Mouse (Mus musculus): ENCODE results near the gene Drc7.

Drc7 gene

DNA sequence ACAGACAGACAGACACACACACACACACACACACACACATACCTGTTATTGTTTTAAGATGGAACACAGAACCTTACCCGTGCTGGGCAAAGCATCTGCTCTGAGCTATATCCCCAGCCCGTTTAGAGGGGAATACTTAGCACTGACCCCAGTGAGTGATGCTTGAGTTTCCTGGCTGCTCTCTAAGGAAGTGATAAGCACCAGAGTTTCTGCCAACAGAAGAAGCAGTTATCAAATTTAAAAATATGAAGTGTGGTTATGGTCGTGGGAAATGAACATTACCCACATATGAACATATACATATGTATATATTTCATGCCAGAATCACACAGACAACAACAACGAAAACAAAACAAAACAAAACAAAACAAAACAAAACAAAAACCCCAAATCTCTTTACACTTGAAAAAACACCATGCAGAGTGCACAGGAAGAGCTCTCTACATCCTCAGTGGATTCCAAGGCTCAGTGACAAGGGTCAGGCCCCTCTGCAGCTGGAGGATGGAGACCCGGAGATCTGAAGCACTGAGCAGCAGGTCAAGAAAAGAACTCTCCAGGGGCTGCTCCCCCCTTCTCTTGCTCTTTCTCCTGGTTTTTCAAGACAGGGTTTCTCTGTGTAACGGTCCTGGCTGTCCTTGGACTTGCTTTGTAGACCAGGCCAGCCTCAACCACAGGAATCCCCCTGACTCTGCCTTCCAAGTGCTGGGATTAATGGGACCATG is 5.1 kb downstream of the Drc7 start:
- ATAC-seq (ENCODE audit: low TSS enrichment): no peak

DNA sequence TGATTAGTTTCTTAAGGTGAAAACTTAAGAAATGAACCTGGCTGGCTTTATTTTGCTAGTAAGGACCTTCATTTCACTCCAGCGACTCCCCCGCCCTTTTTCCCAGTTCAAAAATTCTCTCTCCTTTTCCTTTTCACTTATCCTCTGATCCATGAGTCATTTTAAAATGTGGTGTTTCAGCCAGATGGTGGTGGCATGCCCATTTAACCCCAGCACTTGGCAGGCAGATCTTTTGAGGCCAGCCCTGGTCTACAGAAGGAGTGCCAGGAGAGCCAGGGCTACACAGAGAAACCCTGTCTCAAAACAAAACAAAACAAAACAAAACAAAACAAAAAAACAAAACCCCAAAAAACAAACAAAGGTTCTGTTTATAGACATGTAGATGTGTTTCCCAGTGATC is 9.6 kb downstream of the Drc7 start:
- no peak for ATAC-seq (ENCODE audit: low TSS enrichment)

DNA sequence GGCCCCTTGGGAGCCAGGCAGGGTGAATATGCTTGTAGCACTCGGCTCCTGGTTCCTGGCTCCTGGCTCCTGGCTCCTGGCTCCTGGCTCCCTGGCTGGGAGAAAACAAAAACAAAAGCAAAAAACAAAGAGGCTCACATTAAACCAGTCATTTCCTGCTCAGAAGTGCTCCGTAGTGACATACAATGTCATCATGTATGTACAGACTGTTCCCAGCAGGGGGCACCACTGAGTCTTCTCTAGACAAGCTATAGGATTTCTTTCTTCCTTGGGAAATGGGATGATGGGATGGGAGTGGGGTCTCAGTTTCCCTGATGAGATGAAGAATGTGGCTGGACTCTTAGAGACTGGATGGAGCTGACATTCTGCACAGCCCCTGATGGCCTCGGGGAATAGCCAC is 12.7 kb downstream of the Drc7 start:
- no peak for ATAC-seq (ENCODE audit: low TSS enrichment)

DNA sequence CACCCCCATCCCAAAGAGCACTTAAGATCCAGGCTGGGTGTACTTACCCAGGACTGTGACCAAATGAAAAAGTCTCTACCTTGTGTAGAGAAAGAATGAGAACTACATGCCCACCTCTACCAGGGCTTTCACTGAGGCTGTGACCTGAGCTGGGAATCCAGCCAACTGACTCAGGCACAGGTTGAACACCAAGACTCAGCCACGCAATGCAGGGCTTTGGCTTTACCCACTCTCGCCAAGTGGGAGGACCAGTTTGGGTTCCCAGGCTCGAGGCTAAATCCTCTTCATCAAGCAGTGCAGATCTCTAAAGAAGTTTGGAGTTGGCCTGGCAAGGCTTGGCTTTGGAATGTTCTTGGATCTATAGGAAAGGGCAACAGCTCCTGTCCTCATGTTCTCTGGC is 20.6 kb downstream of the Drc7 start:
- ATAC-seq (ENCODE audit: low TSS enrichment): no peak

DNA sequence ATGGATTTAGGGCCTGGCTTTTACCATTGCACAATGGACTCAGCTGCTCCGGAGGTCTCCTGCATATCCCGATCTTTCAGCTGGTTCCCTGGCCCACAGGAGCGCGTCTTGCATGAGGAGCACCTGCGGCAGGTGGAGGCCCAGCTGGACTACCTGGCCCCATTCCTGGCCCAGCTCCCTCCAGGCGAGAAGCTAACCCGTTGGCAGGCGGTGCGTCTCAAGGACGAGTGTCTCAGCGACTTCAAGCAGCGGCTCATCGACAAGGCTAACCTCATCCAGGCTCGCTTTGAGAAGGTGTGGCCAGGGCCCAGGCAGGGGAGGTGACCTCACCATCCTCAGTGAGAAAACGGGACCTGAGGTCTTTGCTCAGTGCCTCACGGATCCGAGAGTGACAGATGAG is 21.2 kb downstream of the Drc7 start:
- no peak for ATAC-seq (ENCODE audit: low TSS enrichment)

DNA sequence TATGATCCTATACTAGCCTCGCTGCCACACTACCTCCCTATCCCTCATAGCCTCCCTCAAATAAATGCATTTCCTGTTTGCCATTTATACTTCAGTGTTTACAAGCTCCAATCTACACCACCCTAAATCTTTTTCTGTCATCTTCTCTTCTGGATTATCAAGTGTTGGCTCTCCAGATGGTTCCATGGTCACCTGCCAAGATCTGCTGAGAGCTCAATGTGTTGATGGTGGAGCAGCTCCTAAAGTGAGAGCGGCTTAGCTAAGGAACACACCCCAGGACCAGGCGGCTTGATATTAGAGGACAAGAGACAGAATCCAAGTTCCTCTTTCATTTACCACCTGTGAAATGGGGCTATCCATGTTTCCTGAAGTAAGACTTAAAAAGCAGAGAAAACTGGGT is 23.2 kb downstream of the Drc7 start:
- no peak for ATAC-seq (ENCODE audit: low TSS enrichment)

DNA sequence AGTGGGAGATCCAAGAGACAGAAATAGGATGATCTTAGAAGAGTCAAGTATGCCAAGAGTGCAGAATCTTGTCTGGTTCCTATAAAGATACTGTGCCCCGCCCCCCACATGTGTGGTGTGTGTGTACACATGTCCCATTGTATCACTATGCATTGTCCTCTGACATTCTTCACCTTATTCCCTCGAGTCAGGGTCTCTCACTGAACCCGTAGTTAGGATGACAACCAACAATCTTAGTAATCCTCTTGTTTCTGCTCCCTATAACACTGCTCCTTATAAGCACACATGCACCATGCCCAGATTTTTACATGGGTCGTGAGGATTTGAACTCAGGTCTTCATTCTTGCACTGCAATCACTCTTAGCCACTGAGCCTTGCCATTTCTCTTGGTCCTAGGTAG is 24.4 kb downstream of the Drc7 start:
- ATAC-seq (ENCODE audit: low TSS enrichment): no peak

DNA sequence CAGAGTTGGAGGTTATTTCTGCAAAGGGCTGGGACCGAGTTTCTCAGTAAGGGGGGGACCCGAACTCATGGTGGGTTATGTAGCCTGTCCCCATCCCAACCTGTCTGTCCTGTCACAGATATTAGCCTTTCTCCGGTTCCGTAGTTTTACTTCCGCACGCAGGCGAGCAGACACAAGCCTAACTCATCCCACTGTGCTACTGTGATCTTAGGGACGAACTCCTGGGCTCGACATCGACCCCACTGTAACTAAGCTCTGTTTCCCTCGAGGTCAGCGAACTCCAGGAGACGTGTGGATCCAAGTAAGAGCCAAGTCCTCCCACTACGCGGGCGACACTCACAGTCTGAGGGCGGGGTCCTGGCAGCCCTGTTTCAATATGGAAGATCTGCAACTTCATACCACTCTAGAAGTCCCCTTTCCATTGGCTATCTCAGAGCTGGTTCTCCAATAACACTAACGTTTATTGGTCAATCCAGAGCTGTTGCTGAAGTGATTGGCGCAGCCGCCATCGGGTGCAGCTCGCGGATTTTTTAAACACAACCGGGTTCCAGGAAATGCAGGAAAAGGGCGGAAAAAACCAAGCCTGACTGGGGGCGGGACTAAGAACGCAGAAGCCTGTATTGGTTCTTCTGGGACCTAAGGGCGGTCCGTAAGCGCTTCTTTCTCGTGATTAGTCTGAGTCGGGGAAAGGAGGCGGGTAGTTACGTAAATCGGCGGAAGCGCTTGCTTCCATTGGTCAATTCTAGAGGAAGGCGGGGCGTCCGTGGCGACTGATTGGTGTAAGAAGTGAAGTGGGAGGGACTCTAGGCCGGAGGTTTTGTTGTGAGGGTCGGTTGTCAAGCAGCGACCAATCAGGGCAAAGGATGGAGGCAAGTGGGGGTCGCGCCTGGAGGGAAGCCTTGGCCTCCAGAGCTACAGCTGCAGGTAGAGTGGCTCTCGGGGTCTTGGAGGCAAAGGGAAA is 25.8 kb downstream of the Drc7 start, which contains the start of gene Katnb1:
Gene Katnb1, plus strand, starts transcription at position 806 of the 961 bp plus-strand sequence.
- peak; percentile 92 for ATAC-seq (ENCODE audit: low TSS enrichment)

DNA sequence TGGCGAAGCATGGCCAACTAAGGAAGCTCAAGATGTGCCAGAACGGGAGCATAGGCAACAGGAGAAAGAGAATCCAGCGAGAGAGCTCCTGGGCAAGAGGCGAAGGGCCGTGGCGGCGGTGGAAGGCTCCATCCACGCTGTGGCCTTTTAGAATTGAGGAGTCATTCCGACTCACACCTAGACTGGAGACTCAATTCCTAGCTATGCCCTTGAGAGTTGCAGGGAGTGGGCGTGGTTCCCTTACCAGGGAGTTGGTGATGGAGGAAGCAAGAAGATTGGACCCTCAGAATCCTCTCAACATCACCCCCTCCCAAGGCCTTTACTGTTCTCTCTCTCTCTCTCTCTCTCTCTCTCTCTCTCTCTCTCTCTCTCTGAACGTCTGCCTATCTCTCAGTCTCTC is 26.7 kb downstream of the Drc7 start:
- no peak for ATAC-seq (ENCODE audit: low TSS enrichment)

DNA sequence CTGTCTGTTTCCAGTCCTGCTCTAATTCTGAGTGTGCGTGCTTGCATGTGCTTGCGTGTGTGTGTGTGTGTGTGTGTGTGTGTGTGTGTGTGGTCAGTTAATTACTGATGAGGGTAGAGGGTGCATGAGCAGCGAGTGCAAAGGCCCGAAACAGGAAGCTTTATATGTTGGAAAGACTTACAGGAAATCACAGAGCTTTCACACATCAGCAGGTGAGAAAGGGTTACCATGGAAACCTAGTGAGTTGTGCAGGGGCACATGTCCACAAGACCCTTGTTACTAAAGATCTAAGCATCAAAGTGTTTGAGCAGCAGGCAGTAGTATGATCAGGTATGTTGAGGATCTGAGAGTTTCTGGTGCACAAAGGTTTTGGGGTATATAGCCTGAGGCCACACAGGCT is 29.4 kb downstream of the Drc7 start:
- ATAC-seq (ENCODE audit: low TSS enrichment): no peak

DNA sequence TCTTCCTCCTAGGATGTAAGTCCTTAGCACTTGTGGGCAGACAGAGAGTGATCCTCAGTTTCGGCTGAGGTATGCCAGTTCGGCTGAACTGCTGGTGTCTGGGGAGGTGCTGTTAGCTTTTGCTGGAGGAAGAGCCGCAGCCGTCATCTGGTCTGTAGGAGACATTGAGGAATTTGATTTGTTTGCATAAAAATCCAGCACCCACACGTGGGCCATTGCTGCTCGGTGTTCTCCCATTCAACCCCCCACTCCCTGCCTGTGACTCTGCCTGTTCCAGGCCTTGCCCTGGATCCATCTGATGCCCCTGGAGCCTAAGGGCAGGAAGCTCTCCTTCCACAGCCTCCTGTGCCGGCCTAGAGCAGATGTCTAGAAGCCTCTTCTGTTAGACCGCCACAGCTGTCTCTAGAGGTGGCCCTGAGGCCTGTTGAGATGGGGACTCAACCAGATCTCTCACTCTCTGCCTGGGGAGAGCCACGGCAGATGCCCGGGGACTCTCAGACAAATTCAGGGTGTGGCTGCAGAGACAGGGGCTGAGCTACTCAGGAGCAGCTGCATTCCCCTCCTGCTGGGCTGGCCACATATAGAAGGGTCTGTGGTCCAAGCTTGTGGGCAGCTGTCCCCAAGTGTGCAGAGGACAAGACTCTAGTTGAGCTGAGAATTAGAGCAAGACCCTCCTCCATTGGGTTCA is 30.0 kb downstream of the Drc7 start:
- ATAC-seq (ENCODE audit: low TSS enrichment): no peak

DNA sequence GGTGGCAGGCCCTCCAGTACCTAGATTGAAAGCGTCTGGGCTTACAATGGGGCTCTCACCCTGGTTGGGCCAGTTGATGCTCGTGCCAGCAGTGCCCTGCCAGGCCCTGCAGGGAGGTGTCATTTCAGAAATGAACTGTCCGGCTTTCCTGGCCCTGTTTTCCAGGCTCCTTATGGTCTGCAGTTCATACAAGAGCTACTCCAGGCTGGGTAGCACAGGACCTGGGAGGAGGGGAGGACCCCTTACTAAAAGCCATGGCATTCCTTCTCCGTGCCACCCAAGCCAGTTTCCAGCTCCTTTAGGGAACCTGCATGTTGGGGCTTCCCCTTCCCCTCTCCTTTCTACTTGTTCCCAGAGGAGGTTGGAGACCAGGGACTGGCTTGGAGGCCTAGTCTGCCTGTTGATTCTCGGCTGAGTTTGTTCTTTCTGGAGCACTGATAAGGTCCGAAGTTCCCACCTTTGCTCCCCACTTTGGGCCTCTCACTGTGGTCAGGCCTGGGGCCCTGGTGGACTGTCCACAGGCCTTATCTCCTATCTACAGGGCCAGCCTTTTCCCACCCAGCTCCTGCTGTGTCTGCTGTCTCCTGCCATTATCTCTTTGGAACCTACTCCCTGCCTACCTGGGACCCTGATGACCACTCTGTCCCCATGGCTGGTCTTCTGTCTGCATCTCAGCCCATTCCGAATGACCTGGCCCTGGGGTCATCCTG is 30.7 kb downstream of the Drc7 start:
- ATAC-seq (ENCODE audit: low TSS enrichment): no peak

DNA sequence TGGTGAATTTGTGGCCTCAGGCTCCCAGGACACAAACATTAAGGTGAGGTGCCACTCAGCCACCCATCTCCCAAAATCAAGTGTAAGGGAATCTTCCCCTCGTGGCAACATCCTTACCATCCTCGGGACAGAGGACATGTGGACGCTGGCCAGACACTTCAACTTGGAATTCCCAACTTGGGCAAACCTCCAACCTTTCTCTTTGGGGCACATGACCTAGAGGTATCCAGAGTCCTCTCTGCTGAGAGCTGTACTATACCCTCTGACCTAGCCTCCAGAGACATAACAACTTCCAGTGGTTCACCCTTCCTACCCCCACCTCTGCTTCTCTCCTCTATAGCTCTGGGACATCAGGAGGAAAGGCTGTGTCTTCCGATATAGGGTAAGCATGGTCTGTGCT is 38.7 kb downstream of the Drc7 start:
- ATAC-seq (ENCODE audit: low TSS enrichment): no peak

DNA sequence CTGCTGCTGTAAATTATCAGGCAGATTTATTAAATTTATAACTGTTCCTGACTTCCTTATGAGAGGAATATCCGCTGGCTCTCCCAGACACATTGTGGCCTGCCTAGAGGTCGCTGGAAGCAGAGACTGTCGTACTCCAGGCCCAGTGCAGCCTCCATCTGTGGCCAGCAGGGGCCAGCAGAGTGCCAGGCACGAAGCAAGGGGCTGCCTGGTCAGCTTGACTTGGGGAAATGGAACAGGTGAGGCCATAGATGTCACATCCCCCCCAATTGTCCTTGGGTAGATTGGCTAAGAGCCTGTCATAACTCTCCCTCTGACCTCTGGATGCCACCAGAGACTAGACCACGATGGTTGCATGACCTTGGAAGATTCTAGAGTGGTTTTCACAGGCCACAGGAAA is 44.1 kb downstream of the Drc7 start:
- ATAC-seq (ENCODE audit: low TSS enrichment): peak; percentile 75

DNA sequence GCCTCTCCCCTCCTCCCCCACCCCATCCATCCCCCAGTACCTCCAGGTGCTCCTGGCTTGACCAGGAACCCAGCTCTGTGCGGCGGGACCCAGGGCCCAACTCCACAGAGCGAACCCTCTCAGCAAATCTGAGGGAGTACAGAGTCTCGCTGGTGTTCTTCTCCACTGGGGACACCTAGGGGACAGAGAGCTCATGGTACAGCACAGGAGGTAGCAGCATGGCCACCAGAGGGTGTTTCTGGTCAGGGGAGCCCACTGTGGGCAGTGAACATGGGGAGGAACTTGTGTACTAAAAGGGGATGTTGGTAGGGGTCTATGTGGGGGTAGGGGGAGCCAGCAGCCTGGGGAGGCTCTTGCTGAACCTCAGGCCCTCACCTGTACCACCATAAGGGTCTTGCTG is 47.1 kb downstream of the Drc7 start:
- no peak for ATAC-seq (ENCODE audit: low TSS enrichment)

DNA sequence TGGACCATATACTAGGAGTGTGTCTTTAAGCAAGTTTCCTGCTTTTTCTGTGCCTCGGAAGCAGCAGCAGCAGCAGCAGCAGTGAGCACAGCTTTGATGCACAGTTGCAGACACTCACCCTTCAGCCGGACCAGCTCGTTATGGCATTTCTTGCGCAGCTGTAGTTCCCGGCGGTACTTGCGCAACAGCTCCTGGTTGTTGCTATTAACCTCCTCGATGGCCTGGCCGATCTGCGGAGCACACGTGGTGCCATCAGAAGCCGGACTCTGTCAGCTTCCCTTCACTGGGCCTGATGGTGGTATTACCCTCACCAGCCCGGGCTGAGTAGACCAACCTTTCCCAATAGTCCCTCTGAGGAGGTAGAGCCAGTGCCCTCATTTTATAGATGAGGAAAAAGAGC is 52.4 kb downstream of the Drc7 start:
- no peak for ATAC-seq (ENCODE audit: low TSS enrichment)

DNA sequence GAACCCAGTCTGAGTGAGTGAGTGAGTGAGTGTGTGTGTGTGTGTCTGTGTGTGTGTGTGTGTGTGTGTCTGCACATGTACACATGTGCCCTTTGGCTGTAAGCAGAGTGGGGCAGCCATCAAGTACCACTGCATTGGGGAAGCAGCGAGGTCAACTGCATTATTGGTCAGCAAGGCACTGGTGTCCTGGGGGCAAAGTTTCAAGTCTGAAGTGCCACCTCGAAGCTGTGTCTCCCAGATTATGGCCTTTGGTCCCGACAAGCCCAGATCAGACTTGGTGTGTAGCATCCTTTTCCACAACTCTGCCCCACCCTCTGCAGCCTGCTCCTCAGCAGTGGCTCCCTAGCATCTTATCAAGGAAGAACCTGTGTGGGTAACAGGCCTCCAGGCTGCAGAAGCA is 57.7 kb downstream of the Drc7 start:
- no peak for ATAC-seq (ENCODE audit: low TSS enrichment)

DNA sequence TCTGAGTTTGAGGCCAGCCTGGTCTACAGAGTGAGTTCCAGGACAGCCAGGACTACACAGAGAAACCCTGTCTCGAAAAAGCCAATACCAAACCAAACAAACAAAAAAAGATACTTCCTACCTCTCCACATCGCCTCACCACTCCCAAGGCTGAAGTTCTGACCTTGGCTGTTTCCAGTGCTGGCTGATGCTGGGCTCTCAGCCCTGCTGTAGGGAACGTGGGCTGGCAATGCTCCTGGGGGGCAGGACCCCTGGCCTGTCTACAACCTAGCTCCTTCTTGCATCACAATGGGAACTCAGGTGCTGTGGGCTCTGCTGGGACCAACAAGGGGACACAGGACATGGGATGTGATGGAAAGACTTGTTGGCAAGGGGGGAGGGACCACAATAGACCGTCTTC is 58.2 kb downstream of the Drc7 start:
- ATAC-seq (ENCODE audit: low TSS enrichment): no peak

DNA sequence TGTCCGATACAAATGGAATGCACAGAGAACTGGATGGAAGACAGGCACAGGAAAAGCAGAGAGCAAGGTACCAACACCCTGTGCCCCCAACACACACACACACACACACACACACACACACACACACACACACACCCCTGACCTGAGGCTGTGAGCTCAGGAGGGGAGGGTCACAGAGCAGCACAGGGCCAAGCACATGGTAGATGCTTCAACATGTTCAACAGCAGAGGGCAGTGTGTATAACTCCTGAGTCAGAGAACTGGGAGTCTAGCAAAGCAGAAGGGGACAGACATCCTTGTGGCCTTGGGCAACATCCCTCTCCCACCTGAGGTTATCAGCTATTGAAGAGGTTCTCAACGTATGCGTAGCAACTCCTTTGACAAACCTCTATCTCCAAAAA is 58.8 kb downstream of the Drc7 start:
- ATAC-seq (ENCODE audit: low TSS enrichment): peak; percentile 93

DNA sequence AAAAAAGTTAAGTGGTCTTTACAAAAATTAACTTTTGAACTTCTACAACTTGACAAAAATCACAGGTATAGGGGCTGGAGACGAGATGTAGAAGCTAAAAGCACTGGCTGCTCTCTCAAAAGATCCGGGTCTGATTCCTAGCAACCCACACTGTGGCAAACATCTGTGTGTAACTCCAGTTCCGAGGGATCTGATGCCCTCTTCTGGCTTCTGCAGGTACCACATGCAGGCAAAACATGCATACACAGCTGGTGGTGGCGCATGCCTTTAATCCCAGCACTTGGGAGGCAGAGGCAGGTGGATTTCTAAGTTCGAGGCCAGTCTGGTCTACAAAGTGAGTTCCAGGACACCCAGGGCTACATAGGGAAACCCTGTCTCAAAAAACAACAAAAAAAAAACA is 68.6 kb downstream of the Drc7 start:
- no peak for ATAC-seq (ENCODE audit: low TSS enrichment)

DNA sequence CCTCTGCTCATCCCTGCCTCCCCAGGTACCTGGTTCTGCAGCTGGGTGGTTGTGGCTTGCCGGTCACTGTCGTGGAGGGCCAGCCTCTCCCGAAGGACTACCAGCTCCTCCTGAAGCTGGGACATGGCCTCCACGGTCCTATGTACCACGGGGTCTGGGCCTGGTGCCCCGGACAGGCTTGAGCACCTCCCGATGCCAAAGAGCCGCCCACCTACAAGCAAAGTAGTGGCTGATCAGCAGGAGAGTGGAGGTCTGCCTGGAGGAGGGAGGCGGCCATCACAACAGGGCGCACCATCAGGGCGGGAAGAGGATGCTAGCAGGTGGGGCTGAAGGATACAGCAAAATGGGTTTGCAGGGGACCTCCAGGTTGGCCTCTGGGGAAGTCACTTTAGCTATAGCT is 71.6 kb downstream of the Drc7 start:
- ATAC-seq (ENCODE audit: low TSS enrichment): no peak

DNA sequence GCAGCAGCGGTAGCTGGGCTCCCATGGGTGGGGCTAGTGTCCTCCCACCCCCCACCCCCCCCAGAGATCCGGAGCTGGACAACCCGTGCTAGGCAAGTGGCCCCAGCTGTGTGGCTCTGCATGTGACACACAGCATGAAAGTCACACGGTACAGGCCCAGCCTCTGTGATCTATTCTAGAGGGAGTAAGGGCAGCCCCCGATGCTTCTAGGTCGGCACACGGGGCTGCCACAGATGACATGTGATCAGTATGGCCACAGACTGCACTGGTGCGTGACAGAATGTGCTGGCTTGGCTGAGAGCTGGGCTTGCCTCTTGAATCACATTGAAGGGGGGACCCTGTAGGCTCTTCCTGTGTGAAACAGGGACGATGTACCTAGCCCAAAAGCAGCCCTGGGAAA is 72.8 kb downstream of the Drc7 start:
- ATAC-seq (ENCODE audit: low TSS enrichment): no peak
